Mouse (Mus musculus): ENCODE measurements around the gene Mki67.

DNA sequence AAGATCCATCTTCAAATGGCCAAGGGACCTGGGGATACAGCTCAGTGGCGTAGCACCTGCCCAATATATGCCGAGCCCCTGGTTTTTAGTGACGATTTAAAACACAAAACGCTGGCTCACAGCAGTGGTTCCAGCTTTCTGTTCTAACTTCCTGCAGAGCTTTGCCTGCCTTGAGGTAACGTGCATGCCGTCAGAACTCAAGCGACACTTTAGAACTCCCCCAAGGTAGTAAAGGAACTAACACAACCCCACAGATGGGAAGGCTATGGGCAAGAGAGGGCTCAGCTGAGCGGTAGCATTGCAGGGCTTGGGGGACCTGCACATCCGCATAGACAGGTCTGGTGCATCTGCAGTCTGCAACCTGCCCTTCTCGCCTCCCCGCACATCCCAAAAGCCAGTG is 63.4 kb downstream of the Mki67 start:
- TF ChIP-seq GATA1 (IDR thresholded peaks at IDR 0.05; ENCODE audit: low read length) (no peak), TAL1 (IDR thresholded peaks at IDR 0.05; ENCODE audit: low read length) (no peak)

All from erythroblast, embryonic 14.5 days (primary cell).